Mouse (Mus musculus) MEL (cell line): ENCODE measurements around the gene H2-T22. TPM values are rescaled to one million over a fixed set of nuclear protein-coding genes. Genes with fewer than 3 reads are reported as not detected.

Experiments used
- DNase-seq: peaks from one replicate; pipeline ENCODE4 v3.0.0; 2011; ENCODE audit warnings: low read depth, low spot score
- H3K27ac ChIP-seq: 2 replicates; pipeline ENCODE4 v1.5.1; 2012; ENCODE audit warnings: low read depth, mild to moderate bottlenecking, control low read depth, low read length, moderate library complexity; ENCODE audit not compliant: control insufficient read depth
- H3K27me3 ChIP-seq, 2 experiments: fragments of 150-350 bp in 1 of 2; sonication (generic) in 1 of 2; 2 replicates each; pipeline ENCODE4 v1.6.1; 2012; ENCODE audit warnings: low read length in 2 of 2, mild to moderate bottlenecking in 2 of 2, improper control_type of control experiment in 1 of 2, moderate library complexity in 1 of 2; ENCODE audit not compliant: insufficient read depth in 2 of 2, control insufficient read depth in 1 of 2
- H3K36me3 ChIP-seq, 2 experiments: 2 replicates each; pipeline ENCODE4 v1.6.1; 2012 to 2014; ENCODE audit warnings: low read length in 2 of 2, improper control_type of control experiment in 1 of 2, inconsistent platforms in 1 of 2, mild to moderate bottlenecking in 1 of 2; ENCODE audit not compliant: insufficient read depth in 2 of 2, control insufficient read depth in 1 of 2
- H3K4me1 ChIP-seq, 2 experiments: fragments of 150-350 bp in 1 of 2; sonication (generic) in 1 of 2; 2 replicates each; pipeline ENCODE4 v1.6.1; 2012; ENCODE audit warnings: low read length in 2 of 2, improper control_type of control experiment in 1 of 2, mild to moderate bottlenecking in 1 of 2; ENCODE audit not compliant: insufficient read depth in 2 of 2, control insufficient read depth in 1 of 2
- H3K4me3 ChIP-seq, 2 experiments: fragments of 150-350 bp in 1 of 2; sonication (generic) in 1 of 2; 2 replicates each; pipeline ENCODE4 v1.5.1; 2012; ENCODE audit warnings: low read depth in 2 of 2, low read length in 2 of 2, mild to moderate bottlenecking in 2 of 2, moderate library complexity in 2 of 2, control low read depth in 1 of 2, improper control_type of control experiment in 1 of 2; ENCODE audit not compliant: control insufficient read depth in 1 of 2, insufficient read depth in 1 of 2
- H3K79me2 ChIP-seq: 2 replicates; pipeline ENCODE4 v1.6.1; 2012; ENCODE audit warnings: mild to moderate bottlenecking, low read length, moderate library complexity; ENCODE audit not compliant: control insufficient read depth, poor library complexity, insufficient read depth
- H3K9ac ChIP-seq: 2 replicates; pipeline ENCODE4 v1.6.1; 2012; ENCODE audit warnings: low read depth, mild to moderate bottlenecking, control low read depth, low read length, moderate library complexity; ENCODE audit not compliant: control insufficient read depth, poor library complexity, severe bottlenecking
- H3K9me3 ChIP-seq: fragments of 150-350 bp; sonication (generic); replicated peaks from 2 replicates; pipeline ENCODE4 v1.6.1; 2012; ENCODE audit warnings: mild to moderate bottlenecking, low read length, improper control_type of control experiment, moderate library complexity; ENCODE audit not compliant: insufficient read depth
- CHD2 ChIP-seq: IDR thresholded peaks from 2 replicates; pipeline ENCODE4 v1.6.1; 2011; ENCODE audit warnings: low read length, improper control_type of control experiment
- EP300 ChIP-seq, 2 experiments: IDR thresholded peaks; 2 replicates each; pipeline ENCODE4 v1.6.1; 2011; ENCODE audit warnings: improper control_type of control experiment in 2 of 2, low read length in 2 of 2, low read depth in 1 of 2, mild to moderate bottlenecking in 1 of 2
- ETS1 ChIP-seq: IDR thresholded peaks from 2 replicates; pipeline ENCODE4 v1.6.1; 2012; ENCODE audit warnings: low read depth, mild to moderate bottlenecking, inconsistent platforms, low read length, improper control_type of control experiment, moderate library complexity
- GATA1 ChIP-seq: IDR thresholded peaks from 2 replicates; pipeline ENCODE4 v1.6.1; 2011; ENCODE audit warnings: low read depth, low read length, improper control_type of control experiment
- MAZ ChIP-seq: IDR thresholded peaks from 2 replicates; pipeline ENCODE4 v1.6.1; 2012; ENCODE audit warnings: low read depth, mild to moderate bottlenecking, inconsistent platforms, low read length, improper control_type of control experiment
- NRF1 ChIP-seq: IDR thresholded peaks from 2 replicates; pipeline ENCODE4 v1.6.1; 2014; ENCODE audit warnings: low read depth, mild to moderate bottlenecking, inconsistent platforms, low read length, improper control_type of control experiment, moderate library complexity; ENCODE audit not compliant: poor library complexity, insufficient read depth, severe bottlenecking
- RCOR1 ChIP-seq: IDR thresholded peaks from 2 replicates; pipeline ENCODE4 v1.6.1; 2012; ENCODE audit warnings: low read depth, mild to moderate bottlenecking, inconsistent platforms, low read length, improper control_type of control experiment
- SMC3 ChIP-seq: IDR thresholded peaks from 2 replicates; pipeline ENCODE4 v1.6.1; 2011; ENCODE audit warnings: low read depth, low read length, improper control_type of control experiment
- TCF12 ChIP-seq: IDR thresholded peaks from 2 replicates; pipeline ENCODE4 v1.6.1; 2014; ENCODE audit warnings: low read depth, mild to moderate bottlenecking, inconsistent platforms, low read length, improper control_type of control experiment, moderate library complexity
- ZKSCAN1 ChIP-seq: IDR thresholded peaks from 2 replicates; pipeline ENCODE4 v1.6.1; 2012; ENCODE audit warnings: low read depth, mild to moderate bottlenecking, inconsistent platforms, low read length, improper control_type of control experiment, moderate library complexity
- ZMIZ1 ChIP-seq: IDR thresholded peaks from 2 replicates; pipeline ENCODE4 v1.6.1; 2012; ENCODE audit warnings: low read depth, mild to moderate bottlenecking, inconsistent platforms, low read length, improper control_type of control experiment, moderate library complexity
- ZNF384 ChIP-seq: IDR thresholded peaks from 2 replicates; pipeline ENCODE4 v1.6.1; 2012; ENCODE audit warnings: low read depth, mild to moderate bottlenecking, inconsistent platforms, low read length, improper control_type of control experiment
- polyA plus RNA-seq, 2 experiments: library from polyadenylated mRNA; stranded (reverse) in 1 of 2; unstranded in 1 of 2; fragments of >175 nt in 1 of 2; fragments of >200 nt in 1 of 2; gene quantifications; 2 replicates each; pipeline versions ENCODE4 v1.2.1 to v1.2.4; 2012; ENCODE audit warnings: low replicate concordance in 2 of 2, low read depth in 1 of 2; ENCODE audit not compliant: insufficient read length in 2 of 2, insufficient read depth in 1 of 2, missing spikeins in 1 of 2
- total RNA-seq: library from RNA; depleted of rRNA; stranded (reverse); fragments of 300-350 nt; gene quantifications from 2 replicates; pipeline ENCODE4 v1.2.3, GENCODE M21; 2012; rRNA removed

The H2-T22 gene
- total and polyA plus RNA-seq, 3 experiments: 22.5 to 45.5 TPM; not detected in 1

- TF ChIP-seq ZNF384 (no peak), ETS1 (peak; percentile 57; the same call in 1 of the 2 replicates), GATA1 (peak; percentile 64), NRF1 (peak; percentile 39; the same call in 1 of the 2 replicates), TCF12 (no peak), CHD2 (no peak)
- TF ChIP-seq, all 39 proteins: peak for 11
Measured at GRCm38 (mm10) chr17:35993675-35994074, 48.9 kb downstream of the H2-T22 start (continued).

- Histone ChIP-seq H3K9me3 (no peaks in the 10 kb centered on the region), H3K9ac (no peak overlapping the region), H3K4me1 (no peaks in the 10 kb centered on the region), H3K36me3 (peaks cover 0 to 3% of the 10 kb centered on the region in 2 experiments; a peak in 3 of 4 replicates), H3K27me3 (no peaks in the 10 kb centered on the region), H3K27ac (no peak overlapping the region), H3K79me2 (peaks cover 18% of the 10 kb centered on the region), H3K4me3 (no peak overlapping the region)
- TF ChIP-seq ETS1 (no peak), MAZ (no peak), ZKSCAN1 (no peak), TCF12 (no peak), ZMIZ1 (no peak), GATA1 (no peak), SMC3 (no peak), EP300 (IDR thresholded peaks at IDR 0.05; ENCODE audit: low read depth in 1 of 2, low read length in 2 of 2) (no peak), RCOR1 (no peak), NRF1 (no peak)
- DNase-seq: no peak
Measured at GRCm38 (mm10) chr17:35991781-35992180, 50.8 kb downstream of the H2-T22 start.

Other genes with a start within 250 kb of the H2-T22 start
- 5.5 and 8.4 TPM in 2 replicates for gene Ier3, start 221.1 kb downstream of the H2-T22 start, total RNA-seq
- 10 to 100 TPM in 1 of 2 experiments, not detected in 1; 12.2 TPM for gene Ier3, start 221.1 kb downstream of the H2-T22 start, polyA plus RNA-seq
- gene Flot1, start 219.5 kb downstream of the H2-T22 start, total RNA-seq: 38.1 and 39.5 TPM in 2 replicates
- gene Flot1, start 219.5 kb downstream of the H2-T22 start, polyA plus RNA-seq: 10 to 100 TPM in 1 of 2 experiments, not detected in 1; 64.1 TPM
- 1,137 and 1,211 TPM in 2 replicates for gene Tubb5, start 204.4 kb downstream of the H2-T22 start, total RNA-seq
- 1,000 to 10,000 TPM; 1,040 to 1,575 TPM for gene Tubb5, start 204.4 kb downstream of the H2-T22 start, polyA plus RNA-seq
- gene Mdc1, start 201.2 kb downstream of the H2-T22 start, total RNA-seq: 15.0 and 17.2 TPM in 2 replicates
- gene Mdc1, start 201.2 kb downstream of the H2-T22 start, polyA plus RNA-seq: 10 to 100 TPM; 46.6 to 77.9 TPM
- 11.1 and 13.7 TPM in 2 replicates for gene Nrm, start 181.4 kb downstream of the H2-T22 start, total RNA-seq
- gene Nrm, start 181.4 kb downstream of the H2-T22 start, polyA plus RNA-seq: 10 to 100 TPM in 1 of 2 experiments, not detected in 1; 49.9 TPM
- 10.1 and 12.7 TPM in 2 replicates for gene Ppp1r18, start 177.2 kb downstream of the H2-T22 start, total RNA-seq
- 10 to 100 TPM in 1 of 2 experiments, not detected in 1; 36.2 TPM for gene Ppp1r18, start 177.2 kb downstream of the H2-T22 start, polyA plus RNA-seq
- gene Dhx16, start 162.9 kb downstream of the H2-T22 start, total RNA-seq: 75.4 and 79.2 TPM in 2 replicates
- gene Dhx16, start 162.9 kb downstream of the H2-T22 start, polyA plus RNA-seq: 100 to 1,000 TPM in 1 of 2 experiments, not detected in 1; 101 TPM
- gene 2310061I04Rik, start 145.3 kb downstream of the H2-T22 start, total RNA-seq: 10.9 and 11.4 TPM in 2 replicates
- 100 to 1,000 TPM in 1 of 2 experiments, not detected in 1; 106 TPM for gene 2310061I04Rik, start 145.3 kb downstream of the H2-T22 start, polyA plus RNA-seq
- 4.4 and 4.6 TPM in 2 replicates for gene Atat1, start 132.7 kb downstream of the H2-T22 start, total RNA-seq
- gene Atat1, start 132.7 kb downstream of the H2-T22 start, polyA plus RNA-seq: 10 to 100 TPM in 1 of 2 experiments, not detected in 1; 14.4 TPM
- 149 and 179 TPM in 2 replicates for gene Mrps18b, start 126.4 kb downstream of the H2-T22 start, total RNA-seq
- gene Mrps18b, start 126.4 kb downstream of the H2-T22 start, polyA plus RNA-seq: 100 to 1,000 TPM in 1 of 2 experiments, not detected in 1; 239 TPM
- gene Ppp1r10, start 126.3 kb downstream of the H2-T22 start, total RNA-seq: 24.2 and 25.3 TPM in 2 replicates
- 10 to 100 TPM in 1 of 2 experiments, not detected in 1; 61.4 TPM for gene Ppp1r10, start 126.3 kb downstream of the H2-T22 start, polyA plus RNA-seq
- 137 and 142 TPM in 2 replicates for gene Abcf1, start 73.0 kb downstream of the H2-T22 start, total RNA-seq
- 100 to 1,000 TPM in 1 of 2 experiments, not detected in 1; 312 TPM for gene Abcf1, start 73.0 kb downstream of the H2-T22 start, polyA plus RNA-seq
- gene Gnl1, start 62.9 kb downstream of the H2-T22 start, total RNA-seq: 50.7 and 57.1 TPM in 2 replicates
- 10 to 100 TPM in 1 of 2 experiments, not detected in 1; 98.5 TPM for gene Gnl1, start 62.9 kb downstream of the H2-T22 start, polyA plus RNA-seq
- gene Prr3, start 62.5 kb downstream of the H2-T22 start, total RNA-seq: 12.2 and 13.8 TPM in 2 replicates
- 10 to 100 TPM in 1 of 2 experiments, not detected in 1; 48.1 TPM for gene Prr3, start 62.5 kb downstream of the H2-T22 start, polyA plus RNA-seq
- gene H2-T24, start 22.2 kb downstream of the H2-T22 start, total RNA-seq: 25.4 and 25.9 TPM in 2 replicates
- 10 to 100 TPM in 1 of 2 experiments, not detected in 1; 14.1 TPM for gene H2-T24, start 22.2 kb downstream of the H2-T22 start, polyA plus RNA-seq
- 18.3 and 20.3 TPM in 2 replicates for gene H2-T23, start 9.9 kb downstream of the H2-T22 start, total RNA-seq
- gene H2-T23, start 9.9 kb downstream of the H2-T22 start, polyA plus RNA-seq: 10 to 100 TPM in 1 of 2 experiments, not detected in 1; 12.2 TPM
- not detected in 2 replicates for gene Gm6034, start 214 bp upstream of the H2-T22 start, total RNA-seq
- under 1 TPM in 1 of 2 experiments, not detected in 1; 0.11 TPM for gene Gm6034, start 214 bp upstream of the H2-T22 start, polyA plus RNA-seq
- 5.8 and 6.4 TPM in 2 replicates for gene Gm11127, start 15.6 kb upstream of the H2-T22 start, total RNA-seq
- 1 to 10 TPM in 1 of 2 experiments, not detected in 1; 1.5 TPM for gene Gm11127, start 15.6 kb upstream of the H2-T22 start, polyA plus RNA-seq
- not detected in 2 replicates for gene Gm19684, start 78.9 kb upstream of the H2-T22 start, total RNA-seq
- gene Gm19684, start 78.9 kb upstream of the H2-T22 start, polyA plus RNA-seq: not detected
- gene Gm7030, start 86.7 kb upstream of the H2-T22 start, total RNA-seq: not detected in 2 replicates
- not detected for gene Gm7030, start 86.7 kb upstream of the H2-T22 start, polyA plus RNA-seq
- gene Gm8909, start 125.8 kb upstream of the H2-T22 start, total RNA-seq: not detected in 2 replicates
- 1 to 10 TPM in 1 of 2 experiments, not detected in 1; 3.0 TPM for gene Gm8909, start 125.8 kb upstream of the H2-T22 start, polyA plus RNA-seq
- gene H2-T3, start 147.5 kb upstream of the H2-T22 start, total RNA-seq: not detected in 2 replicates
- gene H2-T3, start 147.5 kb upstream of the H2-T22 start, polyA plus RNA-seq: not detected
- gene Rpp21, start 215.3 kb upstream of the H2-T22 start, total RNA-seq: 57.8 and 63.8 TPM in 2 replicates
- 100 to 1,000 TPM in 1 of 2 experiments, not detected in 1; 116 TPM for gene Rpp21, start 215.3 kb upstream of the H2-T22 start, polyA plus RNA-seq
- 9.4 and 13.5 TPM in 2 replicates for gene Trim39, start 229.5 kb upstream of the H2-T22 start, total RNA-seq
- gene Trim39, start 229.5 kb upstream of the H2-T22 start, polyA plus RNA-seq: 10 to 100 TPM in 1 of 2 experiments, not detected in 1; 16.0 TPM
- gene H2-M10.2, start 243.7 kb upstream of the H2-T22 start, total RNA-seq: not detected in 2 replicates
- gene H2-M10.2, start 243.7 kb upstream of the H2-T22 start, polyA plus RNA-seq: not detected